Mouse (Mus musculus) left cerebral cortex, adult 2 months (tissue): Measurements from ENCODE around the gene Hexb. TPM values are rescaled to one million over a fixed set of nuclear protein-coding genes. Genes with fewer than 3 reads are reported as not detected.
"Not testable (repeated sequence)": the region's sequence is repeated elsewhere in the genome, so short reads cannot be mapped to it uniquely, and the experiment has no call there.

Source experiments
- DNase-seq, 2 experiments: peaks; one replicate each; pipeline ENCODE4 v3.0.0; 2021 to 2022; ENCODE audit warnings: low spot score in 2 of 2, mixed read lengths in 1 of 2; ENCODE audit errors: extremely low spot score in 1 of 2
- H3K27ac ChIP-seq: fragments of 200-600 bp; 2 replicates; pipeline ENCODE4 v1.8.1; 2022
- H3K4me3 ChIP-seq: fragments of 200-600 bp; 2 replicates; pipeline ENCODE4 v1.8.1; 2022
- CTCF ChIP-seq: fragments of 200-600 bp; IDR thresholded peaks from 2 replicates; pipeline ENCODE4 v1.8.1; 2022; ENCODE audit warnings: antibody characterized with exemption, mild to moderate bottlenecking, moderate library complexity
- intact Hi-C: fragments of 180-260 bp; cut with DNase I; formaldehyde crosslinking; loops from one replicate; pipeline ENCODE4 v1.15.1; 2025
- total RNA-seq, 2 experiments: library from RNA; stranded (reverse); gene quantifications; 2 replicates each; pipeline ENCODE4 v1.2.3; 2021

The Hexb gene
- total RNA-seq, 2 experiments from 2014 or later = 102 to 103 TPM

DNA sequence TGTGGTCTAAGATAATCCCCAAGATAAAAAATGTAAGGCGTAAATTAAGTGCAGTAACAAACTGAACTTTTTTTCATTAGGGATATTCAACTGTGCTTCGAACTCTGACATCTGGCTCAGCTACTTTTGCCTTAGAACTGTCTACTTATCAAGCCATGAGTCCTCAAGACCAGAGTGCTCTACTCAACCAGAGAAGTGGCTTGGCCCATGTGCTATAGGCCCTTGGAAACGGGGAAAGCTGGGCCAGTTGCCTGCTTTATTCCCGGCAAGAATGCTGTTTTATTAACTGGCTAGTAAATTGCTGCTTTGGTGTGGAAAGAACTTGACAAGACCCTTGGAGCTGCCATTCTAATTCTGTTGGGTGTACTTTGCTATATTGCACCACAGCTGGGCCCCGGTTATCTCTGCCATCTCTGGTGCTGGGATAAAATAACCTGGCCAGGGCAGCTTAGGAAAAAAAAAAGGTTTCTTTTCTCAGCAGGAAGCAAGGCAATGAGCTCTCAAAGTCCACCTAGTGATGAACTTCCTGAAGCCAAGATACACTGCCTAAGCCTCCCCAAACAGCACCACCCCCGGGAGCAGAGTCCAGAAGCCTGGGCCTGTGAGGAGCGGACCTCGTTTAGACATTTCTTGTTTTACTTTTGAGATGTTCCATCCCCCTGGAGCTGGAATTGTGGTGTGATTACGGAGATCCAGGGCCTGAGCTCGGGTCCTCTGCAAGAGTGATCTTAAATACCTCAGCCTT lies 22.5 kb downstream of the Hexb start:
- DNase-seq = no peak
- no peak for TF ChIP-seq CTCF
- H3K4me3 ChIP-seq = no peak overlapping the region
- no peak overlapping the region; the same call in 1 of the 2 replicates for H3K27ac ChIP-seq
- intact Hi-C loops = loop anchor here (10.0 kb wide), 1 partner anchor 1079 kb away; no protein-coding TSS in a partner anchor

DNA sequence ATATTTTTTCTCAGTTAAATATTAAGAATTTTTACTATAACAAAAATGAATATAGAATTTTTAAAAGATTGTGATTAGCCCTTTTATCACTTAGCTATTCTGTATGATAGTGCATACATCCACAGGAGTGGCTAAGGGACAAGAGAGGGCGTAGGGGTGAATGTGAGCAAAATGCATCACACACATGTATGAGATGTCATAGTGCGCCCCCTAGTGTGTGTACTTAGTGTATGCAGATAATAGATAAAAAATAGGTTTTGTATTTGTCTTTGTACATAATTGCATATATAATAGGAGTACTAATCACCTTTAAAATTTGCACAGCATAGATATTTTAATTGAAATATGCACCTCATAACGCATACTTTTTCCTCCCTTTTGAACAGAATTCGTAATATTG lies 52.3 kb downstream of the Hexb start:
- peak; percentile 79 for TF ChIP-seq CTCF
- H3K27ac ChIP-seq = no peak overlapping the region
- H3K4me3 ChIP-seq = no peak overlapping the region
- intact Hi-C loops = no loop called here
- no peak for DNase-seq

DNA sequence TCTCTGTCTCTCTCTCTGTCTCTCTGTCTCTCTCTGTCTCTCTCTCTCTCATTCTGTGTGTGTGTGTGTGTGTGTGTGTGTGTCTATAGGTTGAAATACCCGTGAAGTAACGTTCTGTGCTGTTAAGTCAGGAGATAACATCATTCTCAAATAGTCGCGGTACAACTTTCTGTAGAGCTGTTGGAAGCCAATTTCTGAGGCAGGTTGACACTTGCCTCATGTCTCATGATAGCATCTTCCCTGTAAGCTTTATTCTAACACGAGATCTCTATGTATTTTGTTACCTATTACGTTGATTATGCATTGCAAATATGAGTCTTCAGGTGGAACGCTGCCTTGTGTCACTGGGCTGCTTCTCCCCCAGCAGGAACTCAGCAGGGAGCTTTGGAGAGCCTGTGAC lies 55.8 kb downstream of the Hexb start:
- intact Hi-C loops = no loop called here
- Histone ChIP-seq H3K27ac (no peak overlapping the region), H3K4me3 (no peak overlapping the region)
- TF ChIP-seq CTCF = no peak
- DNase-seq = no peak

DNA sequence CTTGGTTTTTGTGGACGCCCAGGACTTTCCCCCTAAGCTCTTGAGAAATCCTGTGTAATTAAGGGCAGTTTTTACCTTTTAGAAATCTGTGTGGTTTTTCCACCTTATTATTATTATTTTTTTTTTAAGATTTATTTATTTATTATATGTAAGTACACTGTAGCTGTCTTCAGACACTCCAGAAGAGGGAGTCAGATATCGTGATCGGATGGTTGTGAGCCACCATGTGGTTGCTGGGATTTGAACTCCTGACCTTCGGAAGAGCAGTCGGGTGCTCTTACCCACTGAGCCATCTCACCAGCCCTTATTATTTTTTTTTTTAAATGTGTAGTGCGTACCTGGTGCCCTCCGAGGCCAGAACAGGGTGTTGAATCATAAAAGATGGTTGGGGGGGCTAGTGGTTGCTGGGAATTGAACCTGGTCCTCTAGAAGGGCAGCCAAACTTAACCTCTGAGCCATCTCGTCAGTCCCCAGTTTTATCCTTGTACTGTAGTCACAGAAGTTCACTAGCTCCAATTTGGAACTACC lies 59.7 kb downstream of the Hexb start:
- H3K4me3 ChIP-seq = peak overlapping the region; percentile 82
- peak overlapping the region; percentile 95 for H3K27ac ChIP-seq
- intact Hi-C loops = loop anchor here (5.0 to 10.0 kb wide), 2 partner anchors 484 to 1124 kb away; partner anchors contain the start of genes Ankra2 and Utp15
- not testable (repeated sequence) for DNase-seq

DNA sequence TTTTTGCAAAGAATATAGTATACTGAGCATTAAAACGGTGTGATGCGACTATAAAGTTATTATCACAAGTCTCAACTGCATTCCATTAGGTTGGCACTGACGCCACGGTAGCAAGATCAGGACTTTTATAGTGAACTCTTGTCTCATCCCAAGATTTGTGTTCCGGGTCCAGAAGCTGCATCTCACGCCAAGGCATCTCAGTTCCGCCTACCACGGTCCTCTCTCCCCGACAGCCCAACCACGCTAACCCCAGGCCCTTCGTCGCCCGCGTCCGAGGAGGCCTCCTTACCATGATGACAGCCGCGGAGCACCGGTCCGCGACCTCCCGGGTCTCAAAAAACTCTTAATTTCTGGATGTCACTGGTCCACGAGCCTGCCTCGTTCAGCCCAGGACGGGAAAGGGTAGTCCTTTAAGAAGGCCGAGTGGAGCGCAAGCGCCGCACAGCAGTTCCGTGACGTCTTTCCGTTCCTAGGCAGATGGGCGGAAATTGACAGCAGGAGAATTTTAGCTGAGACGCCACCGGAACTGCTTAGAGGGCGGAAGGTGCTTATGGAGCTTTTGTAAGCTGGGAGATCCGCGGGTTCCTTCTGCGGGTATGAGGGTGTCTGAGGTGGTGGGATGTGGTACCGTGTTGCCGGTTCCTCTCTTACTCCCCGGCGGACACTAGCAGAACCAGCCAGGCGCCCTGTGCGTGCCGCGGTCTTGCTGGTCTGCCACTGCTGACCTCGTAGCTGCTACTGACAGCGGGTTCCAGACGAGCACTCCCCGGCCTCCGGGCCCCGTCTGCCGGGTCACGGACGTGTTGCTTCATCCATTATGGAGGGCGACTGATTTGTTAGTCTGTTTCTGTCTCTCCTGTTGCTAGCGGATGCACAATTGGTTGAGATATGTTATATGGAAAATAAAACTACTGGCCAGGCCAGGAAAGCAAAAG lies 60.4 kb downstream of the Hexb start, which contains the start of the genes Gfm2 and Nsa2:
Gfm2 (plus strand) TSS at position 472 of the 935 bp plus-strand sequence.
Nsa2 (minus strand) TSS at position 472 of the 935 bp plus-strand sequence.
- peak within 1 kb of the TSS; percentile 95 for H3K27ac ChIP-seq
- peak within 1 kb of the TSS; percentile 82 for H3K4me3 ChIP-seq
- intact Hi-C loops = loop anchor here (5.0 to 10.0 kb wide), 2 partner anchors 483 to 1125 kb away; partner anchors contain the start of genes Ankra2 and Utp15
- peak; percentile 85 to 87 for DNase-seq
- no peak for TF ChIP-seq CTCF

DNA sequence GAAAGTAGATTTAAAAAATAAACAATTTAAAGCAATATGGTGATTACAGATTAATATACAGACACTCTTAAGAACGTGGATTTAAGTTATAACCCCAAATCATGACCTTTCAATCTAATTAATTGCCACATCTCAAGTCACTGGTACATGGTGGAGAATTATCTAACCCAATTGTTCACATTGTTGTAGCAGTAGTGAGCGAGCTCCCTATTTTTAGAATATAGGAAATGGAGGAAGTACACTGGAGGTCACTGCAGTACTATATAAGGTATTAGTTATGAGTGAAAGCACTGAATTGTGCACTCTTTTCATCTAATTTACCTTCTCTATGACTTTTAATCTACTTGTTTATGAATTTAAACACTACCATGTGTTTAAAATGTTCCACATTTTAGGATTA lies 67.7 kb downstream of the Hexb start:
- H3K27ac ChIP-seq, DNase-seq, H3K4me3 ChIP-seq: not testable (repeated sequence)
- intact Hi-C loops = loop anchor here (10.0 kb wide), 1 partner anchor 476 kb away; no protein-coding TSS in a partner anchor

DNA sequence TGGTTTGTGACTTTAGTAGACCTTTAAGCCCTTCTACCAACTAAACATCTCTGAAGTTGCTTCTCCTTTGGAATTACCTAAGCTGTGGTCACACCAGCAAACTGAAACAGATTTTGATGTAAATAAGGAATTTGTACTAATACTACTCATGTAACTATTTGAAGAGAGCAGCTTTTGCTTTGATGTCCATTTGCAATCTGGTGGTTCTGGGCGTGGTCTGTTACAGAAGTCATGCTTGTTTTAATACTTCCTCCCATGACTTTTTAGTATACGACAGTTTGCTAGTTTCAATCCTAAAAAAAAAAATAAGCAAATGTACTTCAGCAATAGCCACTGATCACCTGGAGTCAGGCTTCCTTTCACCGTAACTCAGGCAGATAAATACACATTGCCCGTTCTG lies 68.5 kb downstream of the Hexb start:
- intact Hi-C loops = loop anchor here (10.0 kb wide), 1 partner anchor 475 kb away; no protein-coding TSS in a partner anchor
- H3K4me3 ChIP-seq, DNase-seq, H3K27ac ChIP-seq: not testable (repeated sequence)

Other genes starting within 250 kb of the Hexb start
- not detected for gene 1700029F12Rik, start 164.0 kb downstream of the Hexb start, total RNA-seq
- 10 to 100 TPM; 46.2 to 48.1 TPM for gene Fam169a, start 131.1 kb downstream of the Hexb start, total RNA-seq
- gene Gm6169, start 99.1 kb downstream of the Hexb start, total RNA-seq = 1 to 10 TPM in 1 of 2 experiments, under 1 TPM in 1; 0.36 to 3.0 TPM
- 10 to 100 TPM; 26.9 to 28.3 TPM for gene Gfm2, start 60.4 kb downstream of the Hexb start, total RNA-seq
- 10 to 100 TPM; 36.8 to 37.1 TPM for gene Nsa2, start 60.4 kb downstream of the Hexb start, total RNA-seq
- gene Enc1, start 42.7 kb upstream of the Hexb start, total RNA-seq = 100 to 1,000 TPM; 653 to 683 TPM